12 mouse cellular contexts compared by ENCODE assay signal in the genomic region with DNA sequence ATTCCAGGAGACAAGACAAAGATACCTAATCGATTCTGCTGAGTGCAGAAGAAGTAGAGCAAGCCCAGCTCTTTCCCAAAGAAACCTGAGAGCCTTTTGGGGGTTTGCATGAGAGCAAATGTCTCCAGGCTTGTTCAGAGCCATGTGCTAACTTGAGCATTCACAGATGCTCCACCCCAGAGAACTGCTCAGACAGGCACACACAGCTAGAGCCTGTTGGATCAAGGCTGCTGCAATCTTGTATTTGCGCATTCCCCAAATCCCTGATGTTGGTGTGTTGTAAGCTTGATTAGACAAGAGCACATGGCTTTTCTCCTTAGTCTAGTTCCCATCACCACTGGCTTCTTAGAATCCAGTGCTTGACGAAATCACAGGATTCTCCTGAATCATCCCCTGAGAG.
A peak's percentile ranks its signal among the peaks of the same experiment; 100 is the strongest.
DNase-seq lines count a peak whose midpoint lies in the region; ATAC-seq lines count a peak whose summit lies in the region.
"Had no signal": no experiment of that assay in that cellular context is flagged by ENCODE, and none has a peak within 500 bp of the region (broad histone marks: within the 10 kb centered on the region; RNA-seq: fewer than 3 reads in every experiment).

No protein-coding gene starts in this region.

- 62% methylated on average over 3 of the region's 3 CpGs for WGBS in intestine, embryonic 14.5 days
- 53% methylated on average over 3 of the region's 3 CpGs for WGBS in intestine, embryonic 15.5 days
- WGBS in embryonic facial prominence, embryonic 15.5 days: 16% methylated on average over 3 of the region's 3 CpGs
- 73% methylated on average over 3 of the region's 3 CpGs for WGBS in midbrain, embryonic 13.5 days

- H3K9ac ChIP-seq in intestine, embryonic 14.5 days (ENCODE audit: low read length): no peak overlapping the region
- H3K9ac ChIP-seq in intestine, embryonic 15.5 days: no peak overlapping the region
- no peak overlapping the region for H3K9ac ChIP-seq in embryonic facial prominence, embryonic 15.5 days
- H3K9ac ChIP-seq in midbrain, embryonic 13.5 days (replicated peaks): no peak overlapping the region
- H3K9ac ChIP-seq: forebrain, embryonic 12.5 days; neural tube, embryonic 13.5 days had no signal

- no peak for DNase-seq in intestine, embryonic 14.5 days (ENCODE audit: low spot score)
- peak; percentile 7 for DNase-seq in brain, adult 2 months (ENCODE audit: low read depth, low spot score)
- DNase-seq in heart, postnatal 14 days: peak; percentile 34
- DNase-seq in spleen, adult 18-20 months: no peak
- no peak for DNase-seq in T-cell, adult 2 months (ENCODE audit: low spot score)
- DNase-seq: cerebellum, adult 8-10 months; lung, postnatal 14 days had no signal

- no peak overlapping the region for H3K4me2 ChIP-seq in intestine, embryonic 14.5 days (ENCODE audit: low read length)
- H3K4me2 ChIP-seq in intestine, embryonic 15.5 days (replicated peaks): no peak overlapping the region
- no peak overlapping the region for H3K4me2 ChIP-seq in embryonic facial prominence, embryonic 15.5 days (replicated peaks)
- H3K4me2 ChIP-seq in midbrain, embryonic 13.5 days (replicated peaks): no peak overlapping the region
- H3K4me2 ChIP-seq: forebrain, embryonic 12.5 days; neural tube, embryonic 13.5 days had no signal

- intact Hi-C loops in heart, postnatal 14 days (cut with DNase I): no loop called here

- peak overlapping the region; percentile 9; the same call in 1 of the 2 replicates for H3K27ac ChIP-seq in intestine, embryonic 14.5 days (ENCODE audit: low read depth)
- H3K27ac ChIP-seq in intestine, embryonic 15.5 days: no peak overlapping the region
- H3K27ac ChIP-seq in embryonic facial prominence, embryonic 15.5 days (replicated peaks): peak overlapping the region; percentile 81
- no peak overlapping the region for H3K27ac ChIP-seq in midbrain, embryonic 13.5 days
- H3K27ac ChIP-seq: forebrain, embryonic 12.5 days; neural tube, embryonic 13.5 days had no signal

- H3K4me3 ChIP-seq in intestine, embryonic 14.5 days (ENCODE audit: low read depth, low read length): no peak overlapping the region
- no peak overlapping the region for H3K4me3 ChIP-seq in intestine, embryonic 15.5 days (replicated peaks)
- H3K4me3 ChIP-seq in embryonic facial prominence, embryonic 15.5 days (replicated peaks): no peak overlapping the region
- no peak overlapping the region for H3K4me3 ChIP-seq in midbrain, embryonic 13.5 days (replicated peaks)
- H3K4me3 ChIP-seq: forebrain, embryonic 12.5 days; neural tube, embryonic 13.5 days had no signal

- H3K36me3 ChIP-seq in intestine, embryonic 14.5 days (ENCODE audit: control insufficient read depth, insufficient read depth, low read length): no peaks in the 10 kb centered on the region
- H3K36me3 ChIP-seq in intestine, embryonic 15.5 days: no peaks in the 10 kb centered on the region
- no peaks in the 10 kb centered on the region for H3K36me3 ChIP-seq in embryonic facial prominence, embryonic 15.5 days
- no peaks in the 10 kb centered on the region for H3K36me3 ChIP-seq in midbrain, embryonic 13.5 days
- H3K36me3 ChIP-seq: forebrain, embryonic 12.5 days; neural tube, embryonic 13.5 days had no signal

- no peaks in the 10 kb centered on the region for H3K27me3 ChIP-seq in intestine, embryonic 14.5 days (replicated peaks; ENCODE audit: control insufficient read depth, insufficient read depth, low read length)
- no peaks in the 10 kb centered on the region for H3K27me3 ChIP-seq in intestine, embryonic 15.5 days (replicated peaks)
- no peaks in the 10 kb centered on the region for H3K27me3 ChIP-seq in embryonic facial prominence, embryonic 15.5 days
- no peaks in the 10 kb centered on the region for H3K27me3 ChIP-seq in midbrain, embryonic 13.5 days
- H3K27me3 ChIP-seq: forebrain, embryonic 12.5 days; neural tube, embryonic 13.5 days had no signal

- H3K4me1 ChIP-seq in intestine, embryonic 14.5 days (replicated peaks; ENCODE audit: control insufficient read depth, insufficient read depth, low read length): no peaks in the 10 kb centered on the region
- peaks cover 3% of the 10 kb centered on the region; the same call in 1 of the 2 replicates for H3K4me1 ChIP-seq in intestine, embryonic 15.5 days (replicated peaks)
- H3K4me1 ChIP-seq in embryonic facial prominence, embryonic 15.5 days: peaks cover 19% of the 10 kb centered on the region
- H3K4me1 ChIP-seq in midbrain, embryonic 13.5 days (replicated peaks): no peaks in the 10 kb centered on the region
- H3K4me1 ChIP-seq: forebrain, embryonic 12.5 days had no signal

- H3K9me3 ChIP-seq in intestine, embryonic 14.5 days (ENCODE audit: control insufficient read depth, low read length): no peaks in the 10 kb centered on the region
- no peaks in the 10 kb centered on the region for H3K9me3 ChIP-seq in intestine, embryonic 15.5 days
- H3K9me3 ChIP-seq in embryonic facial prominence, embryonic 15.5 days (replicated peaks): no peaks in the 10 kb centered on the region
- H3K9me3 ChIP-seq in midbrain, embryonic 13.5 days: no peaks in the 10 kb centered on the region
- H3K9me3 ChIP-seq: forebrain, embryonic 12.5 days; neural tube, embryonic 13.5 days had no signal

- no peak for ATAC-seq in intestine, embryonic 14.5 days (replicated peaks; ENCODE audit: low FRiP score, low TSS enrichment, low read depth)
- no peak for ATAC-seq in intestine, embryonic 15.5 days
- peak; percentile 82 for ATAC-seq in embryonic facial prominence, embryonic 15.5 days (ENCODE audit: insufficient number of reproducible peaks, low FRiP score, low TSS enrichment, low read depth)
- ATAC-seq in midbrain, embryonic 13.5 days: no peak

Comparison
In these comparisons a context has a peak if more than half of its experiments do, and no peak if none do; other contexts are left out.
1. H3K27ac ChIP-seq: peak in intestine, embryonic 14.5 days (single experiment) and embryonic facial prominence, embryonic 15.5 days (single experiment); none in intestine, embryonic 15.5 days (single experiment) and midbrain, embryonic 13.5 days (single experiment).
2. DNase-seq: peak in brain, adult 2 months (single experiment) and heart, postnatal 14 days (2 of 2); none in intestine, embryonic 14.5 days (single experiment), spleen, adult 18-20 months (0 of 2) and T-cell, adult 2 months (single experiment).